Mouse (Mus musculus): ENCODE results near the gene Gnptab. TPM values are rescaled to one million over a fixed set of nuclear protein-coding genes. Genes with fewer than 3 reads are reported as not detected.
"Not testable (repeated sequence)": the region's sequence is repeated elsewhere in the genome, so short reads cannot be mapped to it uniquely, and the experiment has no call there.

The Gnptab gene
- total and polyA plus RNA-seq, 2 experiments = 2.7 to 6.8 TPM

- Histone ChIP-seq H3K36me3 (ENCODE audit: control insufficient read depth, insufficient read depth, low read length) (no peaks in the 10 kb centered on the region), H3K4me3 (ENCODE audit: insufficient read depth, low read depth, low read length) (no peak overlapping the region), H3K27ac (replicated peaks; ENCODE audit: insufficient read depth, low read depth, low read length) (no peak overlapping the region), H3K79me2 (ENCODE audit: control insufficient read depth, insufficient read depth, low read length) (no peaks in the 10 kb centered on the region), H3K9ac (ENCODE audit: low read depth, low read length) (no peak overlapping the region), H3K4me1 (ENCODE audit: control insufficient read depth, insufficient read depth, low read length) (no peaks in the 10 kb centered on the region), H3K27me3 (ENCODE audit: control insufficient read depth, insufficient read depth, low read length) (no peaks in the 10 kb centered on the region)
- peak; percentile 48; the same call in 1 of the 2 replicates for TF ChIP-seq CTCF (IDR thresholded peaks at IDR 0.05; ENCODE audit: low read depth, low read length)
- no peak for TF ChIP-seq POLR2A (IDR thresholded peaks at IDR 0.05; ENCODE audit: extremely low read depth, insufficient read depth, low read length)
- WGBS = 8% methylated on average over 2 of the region's 2 CpGs
- DNase-seq (ENCODE audit: extremely low read depth, low read depth, low spot score) = no peak
These were observed 7.1 kb upstream of the Gnptab start for GRCm38 (mm10) chr10:88371793-88372192.

DNA sequence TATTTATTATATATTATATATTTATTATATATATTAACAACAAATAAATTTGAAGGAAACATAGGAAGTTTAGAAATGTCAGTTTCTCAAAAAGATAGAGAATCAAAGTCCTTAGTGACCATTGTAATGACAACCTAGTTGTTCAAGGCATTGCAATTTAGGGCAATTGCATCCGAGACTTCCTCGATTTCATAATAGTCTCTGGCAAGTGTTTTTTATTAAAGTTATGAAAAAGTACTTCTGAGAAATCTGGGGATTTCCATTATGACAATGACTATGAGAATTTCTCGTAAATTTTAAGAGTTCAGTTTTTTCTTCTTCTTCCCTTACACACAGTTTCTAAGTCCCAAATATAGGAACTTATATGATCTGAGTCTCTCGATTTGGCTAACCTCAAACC, 6.5 kb upstream of the Gnptab start:
- Histone ChIP-seq H3K27me3 (ENCODE audit: control insufficient read depth, insufficient read depth, low read length) (no peaks in the 10 kb centered on the region), H3K36me3 (ENCODE audit: control insufficient read depth, insufficient read depth, low read length) (no peaks in the 10 kb centered on the region), H3K4me3 (ENCODE audit: insufficient read depth, low read depth, low read length) (no peak overlapping the region), H3K4me1 (ENCODE audit: control insufficient read depth, insufficient read depth, low read length) (no peaks in the 10 kb centered on the region), H3K9ac (ENCODE audit: low read depth, low read length) (no peak overlapping the region), H3K27ac (replicated peaks; ENCODE audit: insufficient read depth, low read depth, low read length) (no peak overlapping the region), H3K79me2 (ENCODE audit: control insufficient read depth, insufficient read depth, low read length) (no peaks in the 10 kb centered on the region)
- no peak for DNase-seq (ENCODE audit: extremely low read depth, low read depth, low spot score)
- TF ChIP-seq POLR2A (IDR thresholded peaks at IDR 0.05; ENCODE audit: extremely low read depth, insufficient read depth, low read length) (no peak), CTCF (IDR thresholded peaks at IDR 0.05; ENCODE audit: low read depth, low read length) (no peak)
- 80% methylated on average over 4 of the region's 4 CpGs for WGBS

GRCm38 (mm10) chr10:88372945-88373344, 6.0 kb upstream of the Gnptab start:
- not testable (repeated sequence) for H3K36me3 ChIP-seq (ENCODE audit: control insufficient read depth, insufficient read depth, low read length); H3K4me1 ChIP-seq (ENCODE audit: control insufficient read depth, insufficient read depth, low read length); H3K79me2 ChIP-seq (ENCODE audit: control insufficient read depth, insufficient read depth, low read length); H3K9ac ChIP-seq (ENCODE audit: low read depth, low read length); H3K27ac ChIP-seq (replicated peaks; ENCODE audit: insufficient read depth, low read depth, low read length); DNase-seq (ENCODE audit: extremely low read depth, low read depth, low spot score); H3K27me3 ChIP-seq (ENCODE audit: control insufficient read depth, insufficient read depth, low read length); H3K4me3 ChIP-seq (ENCODE audit: insufficient read depth, low read depth, low read length)
- 84% methylated on average over 2 of the region's 2 CpGs for WGBS

- 55% methylated on average over 10 of the region's 10 CpGs for WGBS
- Histone ChIP-seq H3K9ac (ENCODE audit: low read depth, low read length) (no peak overlapping the region), H3K79me2 (ENCODE audit: control insufficient read depth, insufficient read depth, low read length) (no peaks in the 10 kb centered on the region), H3K27ac (replicated peaks; ENCODE audit: insufficient read depth, low read depth, low read length) (no peak overlapping the region), H3K27me3 (ENCODE audit: control insufficient read depth, insufficient read depth, low read length) (no peaks in the 10 kb centered on the region), H3K36me3 (ENCODE audit: control insufficient read depth, insufficient read depth, low read length) (no peaks in the 10 kb centered on the region), H3K4me1 (ENCODE audit: control insufficient read depth, insufficient read depth, low read length) (no peaks in the 10 kb centered on the region), H3K4me3 (ENCODE audit: insufficient read depth, low read depth, low read length) (no peak overlapping the region)
- TF ChIP-seq CTCF (IDR thresholded peaks at IDR 0.05; ENCODE audit: low read depth, low read length) (no peak), POLR2A (IDR thresholded peaks at IDR 0.05; ENCODE audit: extremely low read depth, insufficient read depth, low read length) (no peak)
- no peak for DNase-seq (ENCODE audit: extremely low read depth, low read depth, low spot score)
These were observed 3.9 kb upstream of the Gnptab start for GRCm38 (mm10) chr10:88374984-88375383.

DNA sequence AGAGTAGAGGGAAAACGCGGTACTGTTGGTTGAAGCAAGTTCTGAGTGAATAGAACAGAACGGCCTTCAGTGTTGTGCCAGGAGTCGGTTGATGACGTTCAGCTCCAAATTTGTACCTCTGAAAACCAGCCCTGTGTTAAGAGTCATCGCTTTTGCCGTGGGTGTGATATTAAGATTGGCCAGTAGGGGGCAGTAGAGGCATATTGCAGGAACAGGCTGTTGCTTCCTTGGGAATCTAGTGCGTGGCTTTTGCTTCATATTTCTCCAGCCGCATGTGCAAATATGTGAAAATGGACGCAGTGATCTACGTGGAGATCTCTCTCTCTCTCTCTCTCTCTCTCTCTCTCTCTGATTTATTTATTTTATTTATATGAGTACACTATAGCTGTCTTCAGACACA, 2.2 kb upstream of the Gnptab start:
- peak; percentile 62 for DNase-seq (ENCODE audit: extremely low read depth, low read depth, low spot score)

GRCm38 (mm10) chr10:88377666-88378065, 1.3 kb upstream of the Gnptab start:
- Histone ChIP-seq H3K27me3 (ENCODE audit: control insufficient read depth, insufficient read depth, low read length) (no peaks in the 10 kb centered on the region), H3K4me3 (ENCODE audit: insufficient read depth, low read depth, low read length) (no peak overlapping the region), H3K9ac (ENCODE audit: low read depth, low read length) (no peak overlapping the region), H3K79me2 (ENCODE audit: control insufficient read depth, insufficient read depth, low read length) (peaks cover 7% of the 10 kb centered on the region; the same call in 1 of the 2 replicates), H3K4me1 (ENCODE audit: control insufficient read depth, insufficient read depth, low read length) (no peaks in the 10 kb centered on the region), H3K27ac (replicated peaks; ENCODE audit: insufficient read depth, low read depth, low read length) (no peak overlapping the region), H3K36me3 (ENCODE audit: control insufficient read depth, insufficient read depth, low read length) (no peaks in the 10 kb centered on the region)
- WGBS = 82% methylated on average over 4 of the region's 4 CpGs
- TF ChIP-seq CTCF (IDR thresholded peaks at IDR 0.05; ENCODE audit: low read depth, low read length) (no peak), POLR2A (IDR thresholded peaks at IDR 0.05; ENCODE audit: extremely low read depth, insufficient read depth, low read length) (no peak)
- no peak for DNase-seq (ENCODE audit: extremely low read depth, low read depth, low spot score)

More for the DNA sequence above, 2.2 kb upstream of the Gnptab start:
- H3K79me2 ChIP-seq (ENCODE audit: control insufficient read depth, insufficient read depth, low read length) = peaks cover 4% of the 10 kb centered on the region; the same call in 1 of the 2 replicates
- no peak overlapping the region for H3K9ac ChIP-seq (ENCODE audit: low read depth, low read length)
- H3K36me3 ChIP-seq (ENCODE audit: control insufficient read depth, insufficient read depth, low read length) = no peaks in the 10 kb centered on the region
- H3K4me1 ChIP-seq (ENCODE audit: control insufficient read depth, insufficient read depth, low read length) = no peaks in the 10 kb centered on the region
- H3K27ac ChIP-seq (replicated peaks; ENCODE audit: insufficient read depth, low read depth, low read length) = no peak overlapping the region
- TF ChIP-seq POLR2A (IDR thresholded peaks at IDR 0.05; ENCODE audit: extremely low read depth, insufficient read depth, low read length) = no peak
- peak; percentile 73 for TF ChIP-seq CTCF (IDR thresholded peaks at IDR 0.05; ENCODE audit: low read depth, low read length)
- H3K27me3 ChIP-seq (ENCODE audit: control insufficient read depth, insufficient read depth, low read length) = no peaks in the 10 kb centered on the region
- 5% methylated on average over 11 of the region's 11 CpGs for WGBS
- H3K4me3 ChIP-seq (ENCODE audit: insufficient read depth, low read depth, low read length) = no peak overlapping the region
